Mouse (Mus musculus): ENCODE results near the gene Slc26a1.

Gene Slc26a1

GRCm38 (mm10) chr5:108696542-108696941, 21.2 kb upstream of the Slc26a1 start:
- POLR2A ChIA-PET: interaction anchor here in 3 of 4 experiments (0.5 to 1.0 kb wide), 5 partner anchors 69 to 644 kb away, joined by 3 to 6 read pairs (median 3); partner anchors contain the start of gene Pcgf3 (in 1 of the 3)
- CTCF ChIA-PET: interaction anchor here in 2 of 4 experiments (0.6 to 2.0 kb wide), 3 partner anchors 17 to 463 kb away, joined by 3 to 4 read pairs (median 4); partner anchors contain the start of gene Dgkq (in 1 of the 2)

GRCm38 (mm10) chr5:108695861-108696260, 20.5 kb upstream of the Slc26a1 start:
- POLR2A ChIA-PET: interaction anchor here in 3 of 4 experiments (0.7 to 6.0 kb wide), 7 partner anchors 12 to 643 kb away, joined by 3 to 52 read pairs (median 3); partner anchors contain the start of genes Dgkq (in 2 of the 3) and Pcgf3 (in 1 of the 3)
- CTCF ChIA-PET: interaction anchor here in 2 of 4 experiments (0.6 to 2.0 kb wide), 4 partner anchors 16 to 462 kb away, joined by 3 to 4 read pairs (median 4); partner anchors contain the start of gene Dgkq (in 1 of the 2)

GRCm38 (mm10) chr5:108694352-108695261, 19.2 kb upstream of the Slc26a1 start:
- ChIA-PET CTCF (interaction anchor here (0.8 to 3.8 kb wide), 14 partner anchors 9 to 859 kb away, joined by 3 to 28 read pairs (median 6); no protein-coding TSS in a partner anchor), POLR2A (interaction anchor here in 3 of 4 experiments (0.6 to 6.0 kb wide), 34 partner anchors 8 to 773 kb away, joined by 3 to 52 read pairs (median 5); partner anchors contain the start of genes Dgkq (in 3 of the 3), Idua (in 3 of the 3), Gak (in 2 of the 3) and Pcgf3 (in 2 of the 3))

GRCm38 (mm10) chr5:108693872-108694288, 18.5 kb upstream of the Slc26a1 start:
- POLR2A ChIA-PET: interaction anchor here in 3 of 4 experiments (0.5 to 6.0 kb wide), 39 partner anchors 9 to 1755 kb away, joined by 3 to 52 read pairs (median 5); partner anchors contain the start of genes Dgkq (in 3 of the 3), Idua (in 3 of the 3), Gak (in 2 of the 3) and Pcgf3 (in 2 of the 3)

GRCm38 (mm10) chr5:108692271-108692670, 16.9 kb upstream of the Slc26a1 start, which contains the start of gene Fgfrl1:
Gene Fgfrl1 (plus strand): TSS chr5:108692382.
- CTCF ChIA-PET: interaction anchor here (0.6 to 3.8 kb wide), 22 partner anchors 9 to 1390 kb away, joined by 3 to 28 read pairs (median 6); partner anchors contain the start of genes Dgkq (in 2 of the 4) and Slc26a1 (in 1 of the 4)
- POLR2A ChIA-PET: interaction anchor here in 2 of 4 experiments (1.4 to 6.0 kb wide), 7 partner anchors 9 to 149 kb away, joined by 3 to 52 read pairs (median 14); partner anchors contain the start of genes Dgkq (in 2 of the 2), Gak (in 1 of the 2) and Tmem175 (in 1 of the 2)

More at GRCm38 (mm10) chr5:108693872-108694288, 18.5 kb upstream of the Slc26a1 start:
- CTCF ChIA-PET: interaction anchor here (0.5 to 3.8 kb wide), 21 partner anchors 9 to 869 kb away, joined by 3 to 28 read pairs (median 6); partner anchors contain the start of gene Dgkq (in 1 of the 4)

- CTCF ChIA-PET: interaction anchor here in 2 of 4 experiments (1.3 to 3.8 kb wide), 6 partner anchors 14 to 36 kb away, joined by 6 to 28 read pairs (median 14); partner anchors contain the start of gene Dgkq (in 1 of the 2)
- POLR2A ChIA-PET: interaction anchor here in 3 of 4 experiments (0.7 to 6.0 kb wide), 3 partner anchors 9 to 21 kb away, joined by 3 to 52 read pairs (median 43); partner anchors contain the start of gene Dgkq (in 2 of the 3)
These were observed 15.8 kb upstream of the Slc26a1 start for GRCm38 (mm10) chr5:108691152-108691551.

- ChIA-PET CTCF (interaction anchor here in 1 of 4 experiments (0.6 kb wide), 1 partner anchor 812 kb away, joined by 3 read pairs; no protein-coding TSS in a partner anchor), POLR2A (interaction anchor here in 2 of 4 experiments (0.5 to 2.6 kb wide), 3 partner anchors 12 to 906 kb away, joined by 3 to 12 read pairs (median 3); no protein-coding TSS in a partner anchor)
These were observed 13.7 kb upstream of the Slc26a1 start for GRCm38 (mm10) chr5:108689091-108689490.

GRCm38 (mm10) chr5:108680871-108681270, 5.5 kb upstream of the Slc26a1 start:
- ChIA-PET POLR2A (interaction anchor here in 2 of 4 experiments (1.2 to 4.5 kb wide), 4 partner anchors 12 to 21 kb away, joined by 3 to 37 read pairs (median 10); partner anchors contain the start of genes Dgkq (in 1 of the 2) and Idua (in 1 of the 2)), CTCF (interaction anchor here (0.7 to 6.3 kb wide), 7 partner anchors 9 to 248 kb away, joined by 3 to 57 read pairs (median 4); partner anchors contain the start of genes Atp5k (in 1 of the 4) and Dgkq (in 1 of the 4))

GRCm38 (mm10) chr5:108679909-108680308, 4.5 kb upstream of the Slc26a1 start:
- ChIA-PET CTCF (interaction anchor here (0.6 to 6.3 kb wide), 28 partner anchors 8 to 1621 kb away, joined by 3 to 57 read pairs (median 4); partner anchors contain the start of genes Dgkq (in 3 of the 4), Fgfrl1 (in 2 of the 4), Gak (in 1 of the 4) and Idua (in 1 of the 4)), POLR2A (interaction anchor here in 3 of 4 experiments (0.5 to 4.5 kb wide), 14 partner anchors 9 to 747 kb away, joined by 3 to 37 read pairs (median 6); partner anchors contain the start of genes Dgkq (in 2 of the 3), Gak (in 1 of the 3), Idua (in 1 of the 3) and Tmem175 (in 1 of the 3))

GRCm38 (mm10) chr5:108678296-108678854, 3.0 kb upstream of the Slc26a1 start:
- POLR2A ChIA-PET: interaction anchor here (0.5 to 4.5 kb wide), 17 partner anchors 8 to 91 kb away, joined by 3 to 37 read pairs (median 7); partner anchors contain the start of genes Dgkq (in 3 of the 4), Idua (in 2 of the 4), Gak (in 1 of the 4) and Tmem175 (in 1 of the 4)
- CTCF ChIA-PET: interaction anchor here in 2 of 4 experiments (0.9 to 6.3 kb wide), 7 partner anchors 8 to 49 kb away, joined by 3 to 57 read pairs (median 9); partner anchors contain the start of genes Dgkq (in 2 of the 2), Fgfrl1 (in 1 of the 2) and Idua (in 1 of the 2)

- ChIA-PET CTCF (interaction anchor here in 3 of 4 experiments (0.6 to 6.3 kb wide), 12 partner anchors 7 to 1942 kb away, joined by 3 to 57 read pairs (median 6); partner anchors contain the start of genes Dgkq (in 2 of the 3), Idua (in 2 of the 3) and Fgfrl1 (in 1 of the 3)), POLR2A (interaction anchor here (0.5 to 4.5 kb wide), 23 partner anchors 8 to 813 kb away, joined by 3 to 37 read pairs (median 6); partner anchors contain the start of genes Dgkq (in 3 of the 4), Idua (in 3 of the 4), Gak (in 2 of the 4) and Tmem175 (in 2 of the 4))
These were observed 2.4 kb upstream of the Slc26a1 start for GRCm38 (mm10) chr5:108677605-108678295.

GRCm38 (mm10) chr5:108676772-108677498, 1.6 kb upstream of the Slc26a1 start:
- ChIA-PET CTCF (interaction anchor here in 3 of 4 experiments (0.6 to 6.3 kb wide), 14 partner anchors 6 to 1942 kb away, joined by 3 to 57 read pairs (median 6); partner anchors contain the start of genes Dgkq (in 2 of the 3), Idua (in 2 of the 3) and Fgfrl1 (in 1 of the 3)), POLR2A (interaction anchor here (0.5 to 4.5 kb wide), 24 partner anchors 8 to 813 kb away, joined by 3 to 37 read pairs (median 5); partner anchors contain the start of genes Dgkq (in 3 of the 4), Idua (in 3 of the 4), Gak (in 2 of the 4) and Tmem175 (in 2 of the 4))

GRCm38 (mm10) chr5:108674624-108675023, 745 bp downstream of the Slc26a1 start:
- CTCF ChIA-PET: no interaction called here
- POLR2A ChIA-PET: interaction anchor here in 2 of 4 experiments (0.9 to 1.7 kb wide), 6 partner anchors 9 to 46 kb away, joined by 3 to 6 read pairs (median 4); partner anchors contain the start of genes Gak (in 2 of the 2) and Tmem175 (in 2 of the 2)

- POLR2A ChIA-PET: interaction anchor here in 3 of 4 experiments (0.6 to 6.0 kb wide), 10 partner anchors 11 to 301 kb away, joined by 3 to 73 read pairs (median 4); partner anchors contain the start of genes Idua (in 2 of the 3), Atp5k (in 1 of the 3) and Fgfrl1 (in 1 of the 3)
These were observed 3.6 kb downstream of the Slc26a1 start for GRCm38 (mm10) chr5:108671757-108672156.

More at GRCm38 (mm10) chr5:108671757-108672156, 3.6 kb downstream of the Slc26a1 start:
- CTCF ChIA-PET: interaction anchor here (0.5 to 5.5 kb wide), 22 partner anchors 8 to 269 kb away, joined by 3 to 57 read pairs (median 4); partner anchors contain the start of genes Fgfrl1 (in 3 of the 4) and Idua (in 1 of the 4)

Data from embryonic stem cell, embryonic (primary cell).